Mouse (Mus musculus): Measurements from ENCODE around the gene Gm10097. TPM values are rescaled to one million over a fixed set of nuclear protein-coding genes. Genes with fewer than 3 reads are reported as not detected.

The Gm10097 gene
- polyA plus RNA-seq, 1 experiment from 2014 or later: 0.08 TPM

DNA sequence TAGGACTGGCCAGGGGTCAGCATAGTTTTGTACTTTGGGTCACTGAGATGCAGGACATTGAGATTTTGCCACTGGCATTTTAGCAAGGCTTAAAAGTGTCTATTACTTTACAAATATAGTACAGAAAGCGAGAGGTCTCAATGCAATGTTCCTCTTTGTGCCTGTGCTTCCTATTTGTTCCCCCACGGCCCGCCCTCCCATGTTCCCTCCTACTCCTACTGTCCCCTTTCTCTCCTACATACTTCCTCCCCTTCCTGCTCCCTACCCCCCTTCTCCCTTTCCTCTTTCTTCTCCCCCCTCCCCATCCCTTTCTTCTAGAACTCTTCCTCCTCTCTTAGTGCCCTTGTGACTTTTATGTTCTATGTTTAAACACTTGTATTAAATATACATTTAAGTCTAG is 12.1 kb upstream of the Gm10097 start:
- H3K9ac ChIP-seq: no peak overlapping the region
- no peaks in the 10 kb centered on the region for H3K36me3 ChIP-seq (ENCODE audit: poor library complexity, severe bottlenecking)
- H3K4me3 ChIP-seq: no peak overlapping the region
- 78% methylated on average over 3 of the region's 3 CpGs for WGBS
- no peak overlapping the region for H3K4me2 ChIP-seq
- ATAC-seq: no peak
- H3K9me3 ChIP-seq (replicated peaks): no peaks in the 10 kb centered on the region
- 0 out of 2 replicates have a peak, but pooled peaks cover 5% of the 10 kb centered on the region for H3K4me1 ChIP-seq
- no peak overlapping the region for H3K27ac ChIP-seq
- H3K27me3 ChIP-seq: no peaks in the 10 kb centered on the region

DNA sequence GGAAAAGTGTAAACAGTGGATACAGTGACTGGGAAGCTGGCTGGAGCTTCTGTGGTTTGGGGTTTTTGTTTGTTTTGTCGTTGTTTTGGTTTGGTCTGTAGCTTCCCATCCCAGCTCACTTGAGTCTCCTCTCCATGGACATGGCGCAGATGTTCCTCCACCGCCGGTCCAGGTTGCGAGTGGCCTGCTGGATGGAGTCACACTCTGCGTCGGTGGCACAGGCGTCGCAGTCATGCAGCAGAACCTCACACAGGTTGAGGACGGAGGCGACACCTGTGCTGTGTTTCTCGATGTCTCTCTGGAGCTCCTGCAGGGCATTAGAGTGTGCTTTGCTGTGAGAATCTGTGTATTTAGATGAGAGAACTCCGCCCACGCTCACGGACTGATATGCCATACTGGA is 11.3 kb upstream of the Gm10097 start:
- Histone ChIP-seq H3K27ac (no peak overlapping the region), H3K36me3 (ENCODE audit: poor library complexity, severe bottlenecking) (no peaks in the 10 kb centered on the region), H3K27me3 (no peaks in the 10 kb centered on the region), H3K4me2 (no peak overlapping the region), H3K4me3 (no peak overlapping the region), H3K4me1 (0 out of 2 replicates have a peak, but pooled peaks cover 5% of the 10 kb centered on the region), H3K9ac (no peak overlapping the region), H3K9me3 (replicated peaks) (no peaks in the 10 kb centered on the region)
- WGBS: 93% methylated on average over 15 of the region's 15 CpGs
- no peak for ATAC-seq

DNA sequence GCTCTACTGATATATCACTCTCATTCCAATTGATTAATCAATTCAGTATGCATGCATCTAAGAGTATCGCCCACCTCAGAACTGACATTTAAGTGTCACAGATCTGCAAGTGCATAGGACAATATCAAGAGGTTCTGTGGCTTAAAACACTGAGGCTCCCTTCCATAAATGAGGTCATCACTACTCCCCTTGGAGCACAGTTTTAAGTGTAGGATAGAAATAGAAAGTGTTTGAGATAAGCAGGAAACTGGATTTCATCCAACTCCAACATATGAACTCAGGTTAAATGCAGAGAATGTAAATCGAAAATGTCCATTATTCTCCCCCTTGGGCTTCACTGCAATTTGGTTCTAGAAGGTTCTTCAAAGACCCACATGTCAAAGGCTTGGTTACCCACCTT is 10.1 kb upstream of the Gm10097 start:
- Histone ChIP-seq H3K27me3 (no peaks in the 10 kb centered on the region), H3K9ac (no peak overlapping the region), H3K27ac (no peak overlapping the region), H3K4me3 (no peak overlapping the region), H3K4me2 (no peak overlapping the region), H3K9me3 (replicated peaks) (no peaks in the 10 kb centered on the region), H3K4me1 (0 out of 2 replicates have a peak, but pooled peaks cover 5% of the 10 kb centered on the region), H3K36me3 (ENCODE audit: poor library complexity, severe bottlenecking) (no peaks in the 10 kb centered on the region)
- no peak for ATAC-seq
- 84% methylated on average over 2 of the region's 2 CpGs for WGBS

DNA sequence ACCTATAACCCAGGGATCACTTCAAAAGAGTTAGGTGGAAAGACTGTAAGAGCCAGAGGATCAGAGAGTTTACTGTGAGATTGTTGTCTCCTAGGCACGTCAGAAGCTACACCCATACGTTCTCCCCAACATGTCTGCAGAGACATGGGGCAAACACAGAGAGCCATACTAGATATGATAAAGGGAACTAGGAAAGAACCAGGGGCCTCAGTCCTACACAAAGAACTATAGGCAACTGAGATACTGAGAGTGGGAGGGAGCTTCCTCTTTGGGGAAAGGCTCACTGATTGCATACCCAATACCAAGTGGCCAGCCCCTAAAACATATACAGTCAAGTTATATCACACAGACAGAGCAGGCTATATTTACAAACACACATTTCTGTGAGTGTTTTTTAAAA is 9.0 kb upstream of the Gm10097 start:
- Histone ChIP-seq H3K9ac (no peak overlapping the region), H3K4me2 (no peak overlapping the region), H3K36me3 (ENCODE audit: poor library complexity, severe bottlenecking) (no peaks in the 10 kb centered on the region), H3K27ac (no peak overlapping the region), H3K4me1 (0 out of 2 replicates have a peak, but pooled peaks cover 5% of the 10 kb centered on the region), H3K9me3 (replicated peaks) (no peaks in the 10 kb centered on the region), H3K4me3 (no peak overlapping the region), H3K27me3 (no peaks in the 10 kb centered on the region)
- ATAC-seq: no peak
- 96% methylated on average over 2 of the region's 2 CpGs for WGBS

DNA sequence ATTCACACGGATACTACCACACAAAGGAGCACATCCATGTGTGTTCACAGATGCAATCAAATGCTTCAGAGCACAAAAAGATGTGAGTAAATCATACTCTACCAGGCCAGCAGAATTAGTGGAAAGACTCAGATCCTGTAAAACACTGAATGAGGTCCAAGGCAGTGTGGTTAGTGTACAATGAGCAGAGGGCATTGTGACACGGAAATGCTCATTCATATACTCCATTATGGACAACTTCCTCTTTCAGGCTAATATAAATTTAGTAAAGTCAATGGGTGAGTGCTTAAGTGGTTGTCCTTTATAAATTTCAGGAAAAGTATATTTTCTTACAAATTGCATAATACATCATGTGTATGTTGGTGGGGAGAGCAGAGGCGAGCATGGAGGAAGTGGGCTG is 1.9 kb upstream of the Gm10097 start:
- 89% methylated on average over 3 of the region's 3 CpGs for WGBS
- Histone ChIP-seq H3K36me3 (ENCODE audit: poor library complexity, severe bottlenecking) (no peaks in the 10 kb centered on the region), H3K4me3 (no peak overlapping the region), H3K4me2 (no peak overlapping the region), H3K9ac (no peak overlapping the region), H3K9me3 (replicated peaks) (no peaks in the 10 kb centered on the region), H3K4me1 (no peaks in the 10 kb centered on the region), H3K27me3 (no peaks in the 10 kb centered on the region), H3K27ac (no peak overlapping the region)
- ATAC-seq: no peak

DNA sequence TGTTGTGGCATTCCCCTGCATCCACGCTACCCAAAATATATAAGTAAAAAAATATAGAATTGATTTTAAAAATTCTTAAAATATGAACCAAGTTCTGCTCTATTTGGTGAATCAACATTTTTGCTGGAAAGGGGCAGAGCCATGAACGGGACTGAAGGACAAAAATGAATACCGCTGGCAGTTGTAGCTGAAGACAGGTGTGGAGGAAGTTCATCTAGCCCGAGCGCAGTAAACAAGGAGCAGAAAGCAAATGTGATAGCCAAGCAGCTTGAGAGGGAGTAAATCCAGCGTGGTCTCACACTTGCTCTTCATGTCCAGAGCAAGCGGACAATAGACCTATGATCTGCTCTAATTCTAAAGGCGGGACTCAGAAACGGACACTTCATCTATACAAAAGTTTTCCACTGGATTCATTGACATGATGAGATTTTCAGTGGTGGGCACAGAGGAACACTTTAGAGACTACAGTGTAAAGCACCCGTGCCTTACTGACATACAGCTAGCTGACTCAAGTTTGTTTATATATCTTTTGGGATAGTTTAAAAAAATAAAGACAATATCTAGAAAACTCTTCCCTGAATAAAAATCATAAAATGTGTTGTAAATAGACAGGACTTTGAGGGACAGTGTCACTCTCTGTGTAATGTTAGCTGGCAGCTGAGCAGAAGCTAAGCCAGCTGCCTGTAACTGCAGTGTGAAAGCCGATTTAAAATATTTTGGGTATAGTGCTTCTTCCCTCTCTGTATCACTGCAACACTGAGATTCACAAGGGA is 1.4 kb downstream of the Gm10097 start:
- Histone ChIP-seq H3K9ac (no peak overlapping the region), H3K27ac (no peak overlapping the region), H3K4me2 (no peak overlapping the region), H3K9me3 (replicated peaks) (no peaks in the 10 kb centered on the region), H3K4me3 (no peak overlapping the region), H3K27me3 (no peaks in the 10 kb centered on the region), H3K4me1 (no peaks in the 10 kb centered on the region), H3K36me3 (ENCODE audit: poor library complexity, severe bottlenecking) (no peaks in the 10 kb centered on the region)
- WGBS: 89% methylated on average over 11 of the region's 11 CpGs
- ATAC-seq: no peak

DNA sequence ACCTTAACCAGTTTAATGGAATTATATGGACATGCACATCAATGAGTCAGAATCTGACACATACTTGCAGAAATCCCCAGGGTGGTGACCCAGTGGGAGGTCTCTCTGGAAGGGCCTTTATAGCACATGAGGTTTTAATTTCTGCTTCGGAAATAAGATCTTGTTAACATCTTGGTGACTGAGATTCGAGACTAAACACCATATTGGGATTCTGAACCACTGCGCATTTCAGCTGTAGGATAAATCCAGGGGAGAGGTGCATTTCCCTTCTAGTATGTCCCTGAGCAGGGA is 1.9 kb downstream of the Gm10097 start:
- Histone ChIP-seq H3K27ac (no peak overlapping the region), H3K27me3 (no peaks in the 10 kb centered on the region), H3K9ac (no peak overlapping the region), H3K4me2 (no peak overlapping the region), H3K4me1 (no peaks in the 10 kb centered on the region), H3K36me3 (ENCODE audit: poor library complexity, severe bottlenecking) (no peaks in the 10 kb centered on the region), H3K9me3 (replicated peaks) (no peaks in the 10 kb centered on the region), H3K4me3 (no peak overlapping the region)
- 81% methylated on average over 3 of the region's 3 CpGs for WGBS
- no peak for ATAC-seq

DNA sequence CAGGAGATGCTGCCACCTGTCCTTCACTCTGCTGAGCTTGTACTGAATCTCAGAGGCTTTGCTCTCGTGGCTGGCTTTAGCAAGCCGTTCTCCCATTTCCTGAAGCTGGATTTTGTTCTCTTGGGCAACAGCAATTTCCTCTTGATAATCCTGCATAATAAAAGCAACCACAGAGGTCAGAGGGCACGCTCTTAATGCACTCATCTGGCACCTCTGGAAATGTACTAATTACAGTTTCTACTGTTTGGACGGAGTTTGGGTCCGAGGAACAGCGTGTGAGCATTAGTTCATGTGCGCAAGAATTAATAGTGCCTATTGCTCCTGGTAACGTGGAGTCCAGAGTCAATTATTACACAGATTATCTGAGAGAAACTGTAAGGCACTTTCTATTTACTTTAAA is 3.1 kb downstream of the Gm10097 start:
- no peak overlapping the region for H3K27ac ChIP-seq
- no peaks in the 10 kb centered on the region for H3K4me1 ChIP-seq
- no peak overlapping the region for H3K9ac ChIP-seq
- no peak overlapping the region for H3K4me2 ChIP-seq
- no peak overlapping the region for H3K4me3 ChIP-seq
- no peaks in the 10 kb centered on the region for H3K9me3 ChIP-seq (replicated peaks)
- 88% methylated on average over 8 of the region's 8 CpGs for WGBS
- no peaks in the 10 kb centered on the region for H3K27me3 ChIP-seq
- no peaks in the 10 kb centered on the region for H3K36me3 ChIP-seq (ENCODE audit: poor library complexity, severe bottlenecking)
- no peak for ATAC-seq

DNA sequence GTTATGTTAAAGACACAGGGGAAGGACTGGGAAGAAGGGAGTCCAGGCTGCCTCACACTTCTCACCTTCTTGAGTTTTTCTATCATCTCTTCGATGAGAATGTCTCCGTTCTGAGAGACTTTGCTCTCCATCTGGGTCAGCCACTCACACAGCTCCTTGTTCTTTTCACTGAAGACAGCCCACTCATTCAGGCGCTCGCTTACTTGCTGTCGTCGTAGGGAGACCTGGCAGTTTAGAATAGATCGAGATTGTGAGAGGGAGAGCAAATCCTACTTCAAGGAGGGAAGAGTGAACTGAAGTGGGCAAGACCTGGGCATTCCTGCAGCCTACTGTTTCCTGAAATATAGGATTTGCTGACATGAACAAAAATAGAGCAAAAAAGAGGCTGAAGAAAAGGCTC is 6.7 kb downstream of the Gm10097 start:
- ATAC-seq: no peak
- no peaks in the 10 kb centered on the region for H3K36me3 ChIP-seq (ENCODE audit: poor library complexity, severe bottlenecking)
- H3K9ac ChIP-seq: no peak overlapping the region
- H3K4me3 ChIP-seq: no peak overlapping the region
- 90% methylated on average over 7 of the region's 7 CpGs for WGBS
- H3K4me1 ChIP-seq: no peaks in the 10 kb centered on the region
- H3K27ac ChIP-seq: no peak overlapping the region
- H3K9me3 ChIP-seq (replicated peaks): no peaks in the 10 kb centered on the region
- H3K27me3 ChIP-seq: no peaks in the 10 kb centered on the region
- no peak overlapping the region for H3K4me2 ChIP-seq

DNA sequence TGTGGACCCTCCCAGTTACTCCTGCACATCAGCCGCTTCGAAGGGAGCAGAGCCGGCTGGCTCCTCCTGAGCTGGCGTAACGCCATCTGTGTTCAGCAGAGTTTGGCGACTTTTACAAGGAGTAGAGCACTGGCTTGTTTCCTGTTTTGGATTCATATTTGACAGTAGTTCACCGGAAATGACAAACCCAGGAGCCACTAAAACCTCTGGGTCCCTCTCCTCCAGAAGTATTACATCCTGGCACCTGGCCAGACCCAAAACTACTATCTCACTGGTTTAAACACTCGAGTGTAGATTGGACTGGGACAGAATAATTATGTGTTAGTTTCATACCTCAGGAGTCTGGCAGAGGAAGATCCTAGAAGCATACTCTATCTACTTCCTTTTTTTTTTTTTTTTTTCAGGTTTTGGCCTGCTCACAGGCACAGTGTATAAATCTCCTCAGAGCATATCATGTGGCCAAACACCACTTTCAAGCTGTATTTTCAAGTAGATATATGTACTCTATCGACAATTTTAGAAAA is 11.0 kb downstream of the Gm10097 start:
- H3K36me3 ChIP-seq (ENCODE audit: poor library complexity, severe bottlenecking): no peaks in the 10 kb centered on the region
- no peaks in the 10 kb centered on the region for H3K27me3 ChIP-seq
- no peak overlapping the region for H3K27ac ChIP-seq
- H3K4me2 ChIP-seq: no peak overlapping the region
- no peaks in the 10 kb centered on the region for H3K9me3 ChIP-seq (replicated peaks)
- no peak for ATAC-seq
- H3K9ac ChIP-seq: no peak overlapping the region
- H3K4me3 ChIP-seq: no peak overlapping the region
- 86% methylated on average over 9 of the region's 9 CpGs for WGBS
- no peaks in the 10 kb centered on the region for H3K4me1 ChIP-seq

DNA sequence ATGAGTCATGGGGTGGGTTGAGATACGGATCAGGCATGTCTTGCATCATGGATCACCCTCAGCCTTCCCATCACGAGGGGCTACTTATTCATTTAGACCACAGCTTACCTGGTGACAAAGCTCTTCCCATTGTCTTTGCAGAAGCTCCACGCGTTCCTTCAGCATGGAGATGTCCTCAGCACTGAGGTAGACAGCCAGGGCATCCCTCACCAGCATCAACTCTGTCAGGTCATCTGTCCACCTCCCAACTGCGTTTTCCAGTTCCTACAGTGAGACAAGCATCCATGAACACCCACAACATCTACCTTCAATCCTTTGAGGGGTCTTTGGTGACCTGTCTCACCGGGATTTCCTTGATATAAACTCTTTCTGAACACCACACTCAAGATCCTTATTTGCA is 14.7 kb downstream of the Gm10097 start:
- no peaks in the 10 kb centered on the region for H3K27me3 ChIP-seq
- ATAC-seq: no peak
- no peak overlapping the region for H3K4me3 ChIP-seq
- no peaks in the 10 kb centered on the region for H3K4me1 ChIP-seq
- H3K9ac ChIP-seq: no peak overlapping the region
- no peaks in the 10 kb centered on the region for H3K9me3 ChIP-seq (replicated peaks)
- H3K4me2 ChIP-seq: no peak overlapping the region
- 90% methylated on average over 6 of the region's 6 CpGs for WGBS
- H3K36me3 ChIP-seq (ENCODE audit: poor library complexity, severe bottlenecking): no peaks in the 10 kb centered on the region
- no peak overlapping the region for H3K27ac ChIP-seq

DNA sequence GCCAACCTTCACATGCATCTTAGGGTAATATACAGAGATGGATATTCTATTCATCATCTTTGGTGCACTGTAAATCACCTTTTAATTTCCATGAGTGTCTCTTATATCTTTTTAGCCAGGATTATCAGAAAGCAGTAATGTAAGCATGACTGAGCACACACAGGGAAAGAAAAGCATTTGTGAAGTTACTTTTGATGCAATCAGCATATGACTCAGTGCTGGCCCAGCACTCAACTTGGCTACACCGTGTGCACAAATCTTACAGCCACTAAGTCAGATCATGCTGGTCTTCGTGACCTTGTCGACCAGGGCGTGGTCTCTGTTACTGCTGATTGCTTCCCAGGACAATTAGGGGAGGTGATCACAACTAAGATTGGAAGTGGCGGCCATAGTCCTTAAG is 16.8 kb downstream of the Gm10097 start:
- Histone ChIP-seq H3K27me3 (no peaks in the 10 kb centered on the region), H3K9ac (no peak overlapping the region), H3K27ac (no peak overlapping the region), H3K4me1 (no peaks in the 10 kb centered on the region), H3K4me2 (no peak overlapping the region), H3K4me3 (no peak overlapping the region), H3K9me3 (replicated peaks) (no peaks in the 10 kb centered on the region), H3K36me3 (ENCODE audit: poor library complexity, severe bottlenecking) (no peaks in the 10 kb centered on the region)
- no peak for ATAC-seq
- 88% methylated on average over 5 of the region's 5 CpGs for WGBS

DNA sequence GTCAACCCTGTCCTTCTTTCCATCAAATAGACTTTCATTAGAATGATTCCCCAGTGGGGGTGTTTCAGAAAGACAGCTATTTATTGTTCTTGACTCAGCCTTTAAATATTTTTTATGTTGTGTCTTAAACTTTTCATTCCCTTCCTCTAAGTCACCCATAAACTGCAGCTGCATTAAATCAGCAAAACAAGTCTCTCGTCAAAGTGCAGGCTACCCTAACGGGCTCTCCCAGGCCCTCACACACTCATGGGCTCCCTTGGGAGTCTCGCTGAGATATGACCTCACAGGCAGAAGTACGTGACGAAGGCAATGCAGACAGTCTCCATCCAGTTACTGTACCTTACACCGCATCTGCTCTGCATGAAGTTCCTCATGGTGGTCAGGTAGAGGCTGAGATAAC is 17.3 kb downstream of the Gm10097 start:
- Histone ChIP-seq H3K36me3 (ENCODE audit: poor library complexity, severe bottlenecking) (no peaks in the 10 kb centered on the region), H3K27ac (no peak overlapping the region), H3K27me3 (no peaks in the 10 kb centered on the region), H3K9ac (no peak overlapping the region), H3K4me3 (no peak overlapping the region), H3K4me1 (no peaks in the 10 kb centered on the region), H3K4me2 (no peak overlapping the region), H3K9me3 (replicated peaks) (no peaks in the 10 kb centered on the region)
- ATAC-seq: no peak
- WGBS: 88% methylated on average over 6 of the region's 6 CpGs
